Mouse (Mus musculus): ENCODE data around the gene Tmem245. TPM values are rescaled to one million over a fixed set of nuclear protein-coding genes. Genes with fewer than 3 reads are reported as not detected.
"Not testable (repeated sequence)": the region's sequence is repeated elsewhere in the genome, so short reads cannot be mapped to it uniquely, and the experiment has no call there.

Gene Tmem245
- polyA plus RNA-seq, 1 experiment from 2014 or later, result 14.2 TPM

GRCm38 (mm10) chr4:56888483-56888882 is 58.8 kb downstream of the Tmem245 start:
- WGBS, result 86% methylated on average over 5 of the region's 5 CpGs
- H3K27me3 ChIP-seq (replicated peaks; ENCODE audit: low read depth, poor library complexity, severe bottlenecking), result no peaks in the 10 kb centered on the region
- DNase-seq (ENCODE audit: low spot score), result no peak
- no peak overlapping the region for H3K4me3 ChIP-seq
- H3K4me1 ChIP-seq, result no peaks in the 10 kb centered on the region
- H3K9me3 ChIP-seq, result no peaks in the 10 kb centered on the region
- H3K36me3 ChIP-seq (replicated peaks), result peaks cover 92% of the 10 kb centered on the region
- no peak overlapping the region for H3K27ac ChIP-seq (replicated peaks)

GRCm38 (mm10) chr4:56886286-56886979 is 60.8 kb downstream of the Tmem245 start:
- WGBS, result 94% methylated on average over 6 of the region's 6 CpGs
- no peak overlapping the region for H3K27ac ChIP-seq (replicated peaks)
- no peaks in the 10 kb centered on the region for H3K9me3 ChIP-seq
- no peak for DNase-seq (ENCODE audit: low spot score)
- no peaks in the 10 kb centered on the region for H3K4me1 ChIP-seq
- H3K36me3 ChIP-seq (replicated peaks), result peaks cover 92% of the 10 kb centered on the region
- no peaks in the 10 kb centered on the region for H3K27me3 ChIP-seq (replicated peaks; ENCODE audit: low read depth, poor library complexity, severe bottlenecking)
- H3K4me3 ChIP-seq, result no peak overlapping the region

GRCm38 (mm10) chr4:56880036-56880703 is 67.1 kb downstream of the Tmem245 start:
- peaks cover 79% of the 10 kb centered on the region for H3K36me3 ChIP-seq (replicated peaks)

GRCm38 (mm10) chr4:56878971-56879370 is 68.3 kb downstream of the Tmem245 start:
- H3K36me3 ChIP-seq (replicated peaks), result peaks cover 77% of the 10 kb centered on the region
- WGBS, result 96% methylated on average over 7 of the region's 7 CpGs
- H3K4me1 ChIP-seq, result no peaks in the 10 kb centered on the region
- DNase-seq (ENCODE audit: low spot score), result no peak
- H3K27me3 ChIP-seq (replicated peaks; ENCODE audit: low read depth, poor library complexity, severe bottlenecking), result no peaks in the 10 kb centered on the region
- no peak overlapping the region for H3K27ac ChIP-seq (replicated peaks)
- no peak overlapping the region for H3K4me3 ChIP-seq
- no peaks in the 10 kb centered on the region for H3K9me3 ChIP-seq

More at GRCm38 (mm10) chr4:56880036-56880703, 67.1 kb downstream of the Tmem245 start:
- no peak overlapping the region for H3K27ac ChIP-seq (replicated peaks)
- DNase-seq (ENCODE audit: low spot score), result no peak
- no peak overlapping the region for H3K4me3 ChIP-seq
- H3K27me3 ChIP-seq (replicated peaks; ENCODE audit: low read depth, poor library complexity, severe bottlenecking), result no peaks in the 10 kb centered on the region
- no peaks in the 10 kb centered on the region for H3K4me1 ChIP-seq
- 92% methylated on average over 11 of the region's 11 CpGs for WGBS
- no peaks in the 10 kb centered on the region for H3K9me3 ChIP-seq

GRCm38 (mm10) chr4:56870541-56870940 is 76.7 kb downstream of the Tmem245 start:
- not testable (repeated sequence) for H3K4me1 ChIP-seq; H3K9me3 ChIP-seq; DNase-seq (ENCODE audit: low spot score); H3K27ac ChIP-seq (replicated peaks); H3K4me3 ChIP-seq; H3K27me3 ChIP-seq (replicated peaks; ENCODE audit: low read depth, poor library complexity, severe bottlenecking)
- 97% methylated on average over 11 of the region's 11 CpGs for WGBS
- H3K36me3 ChIP-seq (replicated peaks), result peaks cover 38% of the 10 kb centered on the region

GRCm38 (mm10) chr4:56867761-56868160 is 79.5 kb downstream of the Tmem245 start:
- H3K36me3 ChIP-seq (replicated peaks), result peaks cover 18% of the 10 kb centered on the region
- WGBS, result 83% methylated on average over 5 of the region's 5 CpGs
- DNase-seq (ENCODE audit: low spot score), result no peak
- H3K27ac ChIP-seq (replicated peaks), result no peak overlapping the region
- no peaks in the 10 kb centered on the region for H3K27me3 ChIP-seq (replicated peaks; ENCODE audit: low read depth, poor library complexity, severe bottlenecking)
- no peak overlapping the region for H3K4me3 ChIP-seq
- H3K4me1 ChIP-seq, result peaks cover 24% of the 10 kb centered on the region
- peaks cover 5% of the 10 kb centered on the region; the same call in 1 of the 2 replicates for H3K9me3 ChIP-seq

- peaks cover 4% of the 10 kb centered on the region; the same call in 1 of the 2 replicates for H3K9me3 ChIP-seq
- H3K27ac ChIP-seq (replicated peaks), result no peak overlapping the region
- no peaks in the 10 kb centered on the region for H3K27me3 ChIP-seq (replicated peaks; ENCODE audit: low read depth, poor library complexity, severe bottlenecking)
- peaks cover 24% of the 10 kb centered on the region for H3K4me1 ChIP-seq
- no peak overlapping the region for H3K4me3 ChIP-seq
- peaks cover 5% of the 10 kb centered on the region for H3K36me3 ChIP-seq (replicated peaks)
- DNase-seq (ENCODE audit: low spot score), result no peak
- WGBS, result 52% methylated on average over 4 of the region's 4 CpGs
Observed at GRCm38 (mm10) chr4:56865971-56866370, 81.3 kb downstream of the Tmem245 start.

- Histone ChIP-seq H3K9me3 (no peaks in the 10 kb centered on the region), H3K36me3 (replicated peaks) (no peaks in the 10 kb centered on the region; the same call in 1 of the 2 replicates), H3K4me3 (peak within 1 kb of the TSS; percentile 91), H3K27ac (replicated peaks) (peak within 1 kb of the TSS; percentile 92), H3K27me3 (replicated peaks; ENCODE audit: low read depth, poor library complexity, severe bottlenecking) (no peaks in the 10 kb centered on the region), H3K4me1 (peaks cover 24% of the 10 kb centered on the region)
- peak; percentile 94 for DNase-seq (ENCODE audit: low spot score)
- WGBS, result under 1% methylated on average over 45 of the region's 45 CpGs
Observed at GRCm38 (mm10) chr4:56865003-56865511, 82.2 kb downstream of the Tmem245 start, which contains the start of gene Ctnnal1. Gene Ctnnal1 (minus strand): TSS chr4:56865188.

GRCm38 (mm10) chr4:56864417-56865001 is 82.7 kb downstream of the Tmem245 start:
- Histone ChIP-seq H3K9me3 (no peaks in the 10 kb centered on the region), H3K36me3 (replicated peaks) (no peaks in the 10 kb centered on the region; the same call in 1 of the 2 replicates), H3K4me3 (peak overlapping the region; percentile 91), H3K27ac (replicated peaks) (peak overlapping the region; percentile 92), H3K27me3 (replicated peaks; ENCODE audit: low read depth, poor library complexity, severe bottlenecking) (no peaks in the 10 kb centered on the region), H3K4me1 (peaks cover 24% of the 10 kb centered on the region)
- WGBS, result under 1% methylated on average over 49 of the region's 49 CpGs
- DNase-seq (ENCODE audit: low spot score), result peak; percentile 63

GRCm38 (mm10) chr4:56864016-56864415 is 83.2 kb downstream of the Tmem245 start:
- H3K9me3 ChIP-seq, result no peaks in the 10 kb centered on the region
- peak overlapping the region; percentile 92 for H3K27ac ChIP-seq (replicated peaks)

GRCm38 (mm10) chr4:56861551-56861950 is 85.7 kb downstream of the Tmem245 start:
- H3K27me3 ChIP-seq (replicated peaks; ENCODE audit: low read depth, poor library complexity, severe bottlenecking), result no peaks in the 10 kb centered on the region
- H3K4me3 ChIP-seq, result no peak overlapping the region
- DNase-seq (ENCODE audit: low spot score), result no peak
- WGBS, result 93% methylated on average over 4 of the region's 4 CpGs
- H3K27ac ChIP-seq (replicated peaks), result no peak overlapping the region
- peaks cover 32% of the 10 kb centered on the region for H3K4me1 ChIP-seq
- no peaks in the 10 kb centered on the region for H3K9me3 ChIP-seq
- H3K36me3 ChIP-seq (replicated peaks), result no peaks in the 10 kb centered on the region

More at GRCm38 (mm10) chr4:56864016-56864415, 83.2 kb downstream of the Tmem245 start:
- peak overlapping the region; percentile 91 for H3K4me3 ChIP-seq
- peaks cover 27% of the 10 kb centered on the region for H3K4me1 ChIP-seq
- no peak for DNase-seq (ENCODE audit: low spot score)
- no peaks in the 10 kb centered on the region for H3K36me3 ChIP-seq (replicated peaks)
- 56% methylated on average over 4 of the region's 4 CpGs for WGBS
- no peaks in the 10 kb centered on the region for H3K27me3 ChIP-seq (replicated peaks; ENCODE audit: low read depth, poor library complexity, severe bottlenecking)

GRCm38 (mm10) chr4:56858733-56859132 is 88.5 kb downstream of the Tmem245 start:
- no peak for DNase-seq (ENCODE audit: low spot score)
- no peak overlapping the region for H3K27ac ChIP-seq (replicated peaks)
- H3K4me3 ChIP-seq, result no peak overlapping the region
- H3K4me1 ChIP-seq, result peaks cover 16% of the 10 kb centered on the region
- H3K9me3 ChIP-seq, result no peaks in the 10 kb centered on the region
- no peaks in the 10 kb centered on the region for H3K27me3 ChIP-seq (replicated peaks; ENCODE audit: low read depth, poor library complexity, severe bottlenecking)
- WGBS, result 54% methylated on average over 9 of the region's 9 CpGs
- H3K36me3 ChIP-seq (replicated peaks), result no peaks in the 10 kb centered on the region
